Mouse (Mus musculus) MEL (cell line): ENCODE results near the gene Metrn. TPM values are rescaled to one million over a fixed set of nuclear protein-coding genes. Genes with fewer than 3 reads are reported as not detected.

Experiments
- DNase-seq: peaks from one replicate; pipeline ENCODE4 v3.0.0; 2011; ENCODE audit warnings: low read depth, low spot score
- H3K27ac ChIP-seq: 2 replicates; pipeline ENCODE4 v1.5.1; 2012; ENCODE audit warnings: low read depth, mild to moderate bottlenecking, control low read depth, low read length, moderate library complexity; ENCODE audit not compliant: control insufficient read depth
- H3K27me3 ChIP-seq, 2 experiments: fragments of 150-350 bp in 1 of 2; sonication (generic) in 1 of 2; 2 replicates each; pipeline ENCODE4 v1.6.1; 2012; ENCODE audit warnings: low read length in 2 of 2, mild to moderate bottlenecking in 2 of 2, improper control_type of control experiment in 1 of 2, moderate library complexity in 1 of 2; ENCODE audit not compliant: insufficient read depth in 2 of 2, control insufficient read depth in 1 of 2
- H3K36me3 ChIP-seq, 2 experiments: 2 replicates each; pipeline ENCODE4 v1.6.1; 2012 to 2014; ENCODE audit warnings: low read length in 2 of 2, improper control_type of control experiment in 1 of 2, inconsistent platforms in 1 of 2, mild to moderate bottlenecking in 1 of 2; ENCODE audit not compliant: insufficient read depth in 2 of 2, control insufficient read depth in 1 of 2
- H3K4me1 ChIP-seq, 2 experiments: fragments of 150-350 bp in 1 of 2; sonication (generic) in 1 of 2; 2 replicates each; pipeline ENCODE4 v1.6.1; 2012; ENCODE audit warnings: low read length in 2 of 2, improper control_type of control experiment in 1 of 2, mild to moderate bottlenecking in 1 of 2; ENCODE audit not compliant: insufficient read depth in 2 of 2, control insufficient read depth in 1 of 2
- H3K4me3 ChIP-seq, 2 experiments: fragments of 150-350 bp in 1 of 2; sonication (generic) in 1 of 2; 2 replicates each; pipeline ENCODE4 v1.5.1; 2012; ENCODE audit warnings: low read depth in 2 of 2, low read length in 2 of 2, mild to moderate bottlenecking in 2 of 2, moderate library complexity in 2 of 2, control low read depth in 1 of 2, improper control_type of control experiment in 1 of 2; ENCODE audit not compliant: control insufficient read depth in 1 of 2, insufficient read depth in 1 of 2
- H3K79me2 ChIP-seq: 2 replicates; pipeline ENCODE4 v1.6.1; 2012; ENCODE audit warnings: mild to moderate bottlenecking, low read length, moderate library complexity; ENCODE audit not compliant: control insufficient read depth, poor library complexity, insufficient read depth
- H3K9ac ChIP-seq: 2 replicates; pipeline ENCODE4 v1.6.1; 2012; ENCODE audit warnings: low read depth, mild to moderate bottlenecking, control low read depth, low read length, moderate library complexity; ENCODE audit not compliant: control insufficient read depth, poor library complexity, severe bottlenecking
- H3K9me3 ChIP-seq: fragments of 150-350 bp; sonication (generic); replicated peaks from 2 replicates; pipeline ENCODE4 v1.6.1; 2012; ENCODE audit warnings: mild to moderate bottlenecking, low read length, improper control_type of control experiment, moderate library complexity; ENCODE audit not compliant: insufficient read depth
- CHD2 ChIP-seq: IDR thresholded peaks from 2 replicates; pipeline ENCODE4 v1.6.1; 2011; ENCODE audit warnings: low read length, improper control_type of control experiment
- E2F4 ChIP-seq: IDR thresholded peaks from 2 replicates; pipeline ENCODE4 v1.6.1; 2011; ENCODE audit warnings: low read depth, low read length, improper control_type of control experiment, borderline replicate concordance
- ELF1 ChIP-seq: IDR thresholded peaks from 2 replicates; pipeline ENCODE4 v1.6.1; 2014; ENCODE audit warnings: low read depth, mild to moderate bottlenecking, inconsistent platforms, low read length, improper control_type of control experiment, moderate library complexity
- EP300 ChIP-seq, 2 experiments: IDR thresholded peaks; 2 replicates each; pipeline ENCODE4 v1.6.1; 2011; ENCODE audit warnings: improper control_type of control experiment in 2 of 2, low read length in 2 of 2, low read depth in 1 of 2, mild to moderate bottlenecking in 1 of 2
- ETS1 ChIP-seq: IDR thresholded peaks from 2 replicates; pipeline ENCODE4 v1.6.1; 2012; ENCODE audit warnings: low read depth, mild to moderate bottlenecking, inconsistent platforms, low read length, improper control_type of control experiment, moderate library complexity
- HCFC1 ChIP-seq: IDR thresholded peaks from 2 replicates; pipeline ENCODE4 v1.6.1; 2012; ENCODE audit warnings: low read depth, mild to moderate bottlenecking, inconsistent platforms, low read length, improper control_type of control experiment, moderate library complexity
- JUND ChIP-seq: IDR thresholded peaks from 2 replicates; pipeline ENCODE4 v1.6.1; 2011; ENCODE audit warnings: low read depth, mild to moderate bottlenecking, improper control_type of control experiment, low read length
- MAFK ChIP-seq: IDR thresholded peaks from 2 replicates; pipeline ENCODE4 v1.6.1; 2011; ENCODE audit warnings: low read depth, mild to moderate bottlenecking, low read length, improper control_type of control experiment, borderline replicate concordance
- MAX ChIP-seq: IDR thresholded peaks from 2 replicates; pipeline ENCODE4 v1.6.1; 2011; ENCODE audit warnings: low read length, improper control_type of control experiment
- MEF2A ChIP-seq: IDR thresholded peaks from 2 replicates; pipeline ENCODE4 v1.6.1; 2014; ENCODE audit warnings: low read depth, mild to moderate bottlenecking, inconsistent platforms, low read length, improper control_type of control experiment; ENCODE audit not compliant: poor library complexity, insufficient replicate concordance, severe bottlenecking; ENCODE audit errors: extremely low read depth
- MXI1 ChIP-seq: IDR thresholded peaks from 2 replicates; pipeline ENCODE4 v1.6.1; 2011; ENCODE audit warnings: mild to moderate bottlenecking, low read depth, low read length, improper control_type of control experiment
- MYB ChIP-seq: IDR thresholded peaks from 2 replicates; pipeline ENCODE4 v1.6.1; 2011; ENCODE audit warnings: mild to moderate bottlenecking, low read depth, low read length, improper control_type of control experiment
- MYC ChIP-seq: IDR thresholded peaks from 2 replicates; pipeline ENCODE4 v1.6.1; 2011; ENCODE audit warnings: low read depth, mild to moderate bottlenecking, low read length, improper control_type of control experiment, moderate library complexity
- NELFE ChIP-seq: IDR thresholded peaks from 2 replicates; pipeline ENCODE4 v1.6.1; 2011; ENCODE audit warnings: low read depth, low read length, improper control_type of control experiment
- NRF1 ChIP-seq: IDR thresholded peaks from 2 replicates; pipeline ENCODE4 v1.6.1; 2014; ENCODE audit warnings: low read depth, mild to moderate bottlenecking, inconsistent platforms, low read length, improper control_type of control experiment, moderate library complexity; ENCODE audit not compliant: poor library complexity, insufficient read depth, severe bottlenecking
- POLR2A ChIP-seq, 2 experiments: IDR thresholded peaks; 2 replicates each; pipeline ENCODE4 v1.6.1; 2011 to 2012; ENCODE audit warnings: low read length in 2 of 2, mild to moderate bottlenecking in 2 of 2, control low read depth in 1 of 2, improper control_type of control experiment in 1 of 2, low read depth in 1 of 2, moderate library complexity in 1 of 2; ENCODE audit not compliant: control insufficient read depth in 1 of 2, insufficient read depth in 1 of 2, poor library complexity in 1 of 2
- POLR2AphosphoS2 ChIP-seq: IDR thresholded peaks from 2 replicates; pipeline ENCODE4 v1.6.1; 2011; ENCODE audit warnings: low read length, improper control_type of control experiment
- RCOR1 ChIP-seq: IDR thresholded peaks from 2 replicates; pipeline ENCODE4 v1.6.1; 2012; ENCODE audit warnings: low read depth, mild to moderate bottlenecking, inconsistent platforms, low read length, improper control_type of control experiment
- SIN3A ChIP-seq: IDR thresholded peaks from 2 replicates; pipeline ENCODE4 v1.6.1; 2012; ENCODE audit warnings: low read length, improper control_type of control experiment, inconsistent platforms
- TAL1 ChIP-seq: IDR thresholded peaks from 2 replicates; pipeline ENCODE4 v1.6.1; 2012; ENCODE audit warnings: mild to moderate bottlenecking, inconsistent platforms, low read length, moderate library complexity, mixed read lengths
- TBP ChIP-seq: IDR thresholded peaks from 2 replicates; pipeline ENCODE4 v1.8.0; 2011; ENCODE audit warnings: low read depth, low read length, improper control_type of control experiment
- USF2 ChIP-seq, 2 experiments: IDR thresholded peaks; 2 replicates each; pipeline ENCODE4 v1.6.1; 2011 to 2012; ENCODE audit warnings: improper control_type of control experiment in 2 of 2, low read length in 2 of 2, borderline replicate concordance in 1 of 2, inconsistent platforms in 1 of 2, low read depth in 1 of 2, mild to moderate bottlenecking in 1 of 2; ENCODE audit not compliant: insufficient read depth in 1 of 2
- ZKSCAN1 ChIP-seq: IDR thresholded peaks from 2 replicates; pipeline ENCODE4 v1.6.1; 2012; ENCODE audit warnings: low read depth, mild to moderate bottlenecking, inconsistent platforms, low read length, improper control_type of control experiment, moderate library complexity
- ZMIZ1 ChIP-seq: IDR thresholded peaks from 2 replicates; pipeline ENCODE4 v1.6.1; 2012; ENCODE audit warnings: low read depth, mild to moderate bottlenecking, inconsistent platforms, low read length, improper control_type of control experiment, moderate library complexity
- ZNF384 ChIP-seq: IDR thresholded peaks from 2 replicates; pipeline ENCODE4 v1.6.1; 2012; ENCODE audit warnings: low read depth, mild to moderate bottlenecking, inconsistent platforms, low read length, improper control_type of control experiment
- polyA plus RNA-seq, 2 experiments: library from polyadenylated mRNA; stranded (reverse) in 1 of 2; unstranded in 1 of 2; fragments of >175 nt in 1 of 2; fragments of >200 nt in 1 of 2; gene quantifications; 2 replicates each; pipeline versions ENCODE4 v1.2.1 to v1.2.4; 2012; ENCODE audit warnings: low replicate concordance in 2 of 2, low read depth in 1 of 2; ENCODE audit not compliant: insufficient read length in 2 of 2, insufficient read depth in 1 of 2, missing spikeins in 1 of 2
- total RNA-seq: library from RNA; depleted of rRNA; stranded (reverse); fragments of 300-350 nt; gene quantifications from 2 replicates; pipeline ENCODE4 v1.2.3, GENCODE M21; 2012

The Metrn gene
- total and polyA plus RNA-seq, 3 experiments: 95.7 to 116 TPM; not detected in 1

GRCm38 (mm10) chr17:25835301-25835700 lies 38.4 kb upstream of the Metrn start:
- no peak for DNase-seq
- Histone ChIP-seq H3K27ac (no peak overlapping the region), H3K27me3 (no peaks in the 10 kb centered on the region), H3K4me3 (no peak overlapping the region), H3K36me3 (peaks cover 0 to 6% of the 10 kb centered on the region in 2 experiments; a peak in 2 of 4 replicates), H3K79me2 (peaks cover 40% of the 10 kb centered on the region), H3K4me1 (peaks cover 2 to 21% of the 10 kb centered on the region in 2 experiments; a peak in 3 of 4 replicates), H3K9ac (no peak overlapping the region), H3K9me3 (no peaks in the 10 kb centered on the region)
- TF ChIP-seq MAX (no peak), RCOR1 (no peak), MXI1 (no peak), ZMIZ1 (no peak), MEF2A (no peak)

GRCm38 (mm10) chr17:25834595-25835222 lies 37.8 kb upstream of the Metrn start:
- TF ChIP-seq MYB (no peak), NRF1 (no peak), RCOR1 (no peak), TBP (no peak), POLR2AphosphoS2 (no peak), ZNF384 (no peak), E2F4 (no peak), JUND (no peak)
- H3K79me2 ChIP-seq: peaks cover 44% of the 10 kb centered on the region
- H3K4me1 ChIP-seq: peaks cover 2 to 27% of the 10 kb centered on the region in 2 experiments; a peak in 3 of 4 replicates
- no peaks in the 10 kb centered on the region for H3K27me3 ChIP-seq
- DNase-seq: no peak
- no peak overlapping the region; the same call in 1 of the 2 replicates for H3K9ac ChIP-seq
- H3K36me3 ChIP-seq: peaks cover 0 to 9% of the 10 kb centered on the region in 2 experiments; a peak in 2 of 4 replicates
- no peaks in the 10 kb centered on the region for H3K9me3 ChIP-seq
- H3K4me3 ChIP-seq: no peak overlapping the region
- H3K27ac ChIP-seq: no peak overlapping the region

DNA sequence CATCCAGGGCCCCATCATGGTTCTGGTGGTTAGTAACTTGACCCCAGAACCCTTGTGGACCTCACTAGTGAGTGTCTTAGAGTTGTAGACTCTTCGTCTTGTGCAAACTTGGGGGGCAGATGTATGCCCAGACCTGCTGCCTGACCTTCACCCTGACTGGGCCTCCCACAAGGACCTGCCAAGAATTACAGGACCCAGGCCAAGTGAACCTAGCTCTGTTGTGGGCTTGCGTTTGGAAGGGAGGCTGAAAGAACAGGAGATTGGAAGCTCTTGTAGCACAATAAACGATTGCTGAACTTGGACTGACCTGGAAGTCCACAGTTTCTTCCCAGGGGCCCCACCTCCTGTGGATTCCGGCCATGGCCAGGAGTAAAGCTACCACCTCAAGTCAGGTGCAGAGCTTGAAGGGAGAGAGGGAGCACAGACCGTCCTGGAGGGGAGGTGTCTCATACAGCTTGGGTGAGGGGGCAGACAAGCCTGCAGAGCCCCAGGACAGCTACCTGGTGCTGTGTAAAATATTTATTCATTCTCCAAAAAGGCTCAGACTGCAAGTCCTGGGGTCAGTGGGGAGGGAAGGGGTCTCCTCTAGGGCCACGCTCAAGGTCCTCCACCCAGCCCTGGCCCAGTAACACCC lies 37.1 kb upstream of the Metrn start:
- Histone ChIP-seq H3K9me3 (no peaks in the 10 kb centered on the region), H3K9ac (peak overlapping the region; percentile 95), H3K27me3 (no peaks in the 10 kb centered on the region), H3K36me3 (peaks cover 0 to 10% of the 10 kb centered on the region in 2 experiments; a peak in 2 of 4 replicates), H3K27ac (peak overlapping the region; percentile 76), H3K4me1 (peaks cover 2 to 31% of the 10 kb centered on the region in 2 experiments; a peak in 3 of 4 replicates), H3K79me2 (peaks cover 50% of the 10 kb centered on the region), H3K4me3 (peak overlapping the region; percentile 60 to 87)
- no peak for DNase-seq
- TF ChIP-seq ELF1 (no peak), MYC (no peak), MXI1 (no peak), SIN3A (no peak), NELFE (no peak), EP300 (IDR thresholded peaks at IDR 0.05; ENCODE audit: low read depth in 1 of 2, low read length in 2 of 2) (no peak), POLR2A (IDR thresholded peaks at IDR 0.05; ENCODE audit: control insufficient read depth in 1 of 2, insufficient read depth in 1 of 2, low read depth in 1 of 2, low read length in 2 of 2, poor library complexity in 1 of 2) (no peak), USF2 (IDR thresholded peaks at IDR 0.05; ENCODE audit: borderline replicate concordance in 1 of 2, insufficient read depth in 1 of 2, low read depth in 1 of 2, low read length in 2 of 2) (no peak), ZKSCAN1 (no peak), HCFC1 (no peak), CHD2 (no peak), MAFK (no peak), ETS1 (no peak), TAL1 (no peak)
